Mouse (Mus musculus) hindbrain, postnatal 0 days (tissue): ENCODE results near the gene Filip1l. TPM values are rescaled to one million over a fixed set of nuclear protein-coding genes. Genes with fewer than 3 reads are reported as not detected.

Source experiments
- ATAC-seq: fragments of 200-750 bp; cut with Nextera tagmentation; 2 replicates; pipeline ENCODE4 v1.8.0; 2017; ENCODE audit warnings: mild to moderate bottlenecking, moderate TSS enrichment, moderate library complexity
- DNase-seq: peaks from one replicate; pipeline ENCODE4 v3.0.0-alpha.2; 2015; ENCODE audit warnings: low spot score
- H3K27ac ChIP-seq: fragments of 300-500 bp; sonication (generic); 2 replicates; pipeline ENCODE4 v1.5.1; 2014; ENCODE audit warnings: mild to moderate bottlenecking
- H3K27me3 ChIP-seq: fragments of 300-500 bp; sonication (generic); 2 replicates; pipeline ENCODE4 v1.6.1; 2014; ENCODE audit warnings: low read length, mixed read lengths; ENCODE audit not compliant: insufficient read depth
- H3K36me3 ChIP-seq: fragments of 300-500 bp; sonication (generic); 2 replicates; pipeline ENCODE4 v1.6.1; 2014; ENCODE audit warnings: low read length, mixed read lengths; ENCODE audit not compliant: insufficient read depth
- H3K4me1 ChIP-seq: fragments of 300-500 bp; sonication (generic); 2 replicates; pipeline ENCODE4 v1.6.1; 2014; ENCODE audit warnings: antibody characterized with exemption, low read length, mixed read lengths; ENCODE audit not compliant: insufficient read depth
- H3K4me2 ChIP-seq: fragments of 300-500 bp; sonication (generic); 2 replicates; pipeline ENCODE4 v1.6.1; 2014; ENCODE audit warnings: low read depth, mild to moderate bottlenecking, low read length, moderate library complexity, mixed read lengths
- H3K4me3 ChIP-seq: fragments of 300-500 bp; sonication (generic); 2 replicates; pipeline ENCODE4 v1.5.1; 2014; ENCODE audit warnings: low read length
- H3K9ac ChIP-seq: fragments of 300-500 bp; sonication (generic); replicated peaks from 2 replicates; pipeline ENCODE4 v1.6.1; 2014; ENCODE audit warnings: mild to moderate bottlenecking, low read length, moderate library complexity, mixed read lengths
- H3K9me3 ChIP-seq: fragments of 300-500 bp; sonication (generic); 2 replicates; pipeline ENCODE4 v1.6.1; 2016; ENCODE audit warnings: low read length, mixed read lengths
- CTCF ChIP-seq: IDR thresholded peaks from 2 replicates; pipeline ENCODE4 v1.5.1; 2016; ENCODE audit warnings: antibody characterized with exemption, control low read depth, low read depth
- WGBS: fragments of 180-500 bp; shearing (Covaris S2); extraction: QIAGEN DNeasy Blood & Tissue Kit; methylation state at CpG from one replicate; pipeline ENCODE4 v1.1.7; 2014; 5-methylcytosine and 5-hydroxymethylcytosine counted together
- polyA plus RNA-seq: library from polyadenylated mRNA; unstranded; fragments of >200 nt; fragmentation: Nextera tagmentation; extraction: Ambion mirVana; gene quantifications from 2 replicates; pipeline ENCODE4 v1.2.1, GENCODE M21; 2015
- total RNA-seq: library from RNA; depleted of rRNA; stranded (reverse); fragments of >200 nt; gene quantifications from 2 replicates; pipeline ENCODE4 v1.2.3, GENCODE M21; 2014

Gene Filip1l
- total and polyA plus RNA-seq, 2 experiments from 2014 or later: 1.0 to 1.8 TPM

GRCm38 (mm10) chr16:57431294-57431693, 78.4 kb downstream of the Filip1l start:
- WGBS: 96% methylated on average over 3 of the region's 3 CpGs
- DNase-seq (no peak), ATAC-seq (no peak)
- Histone ChIP-seq H3K4me1 (no peaks in the 10 kb centered on the region), H3K4me3 (no peak overlapping the region), H3K9me3 (no peaks in the 10 kb centered on the region), H3K36me3 (no peaks in the 10 kb centered on the region), H3K9ac (no peak overlapping the region), H3K27me3 (no peaks in the 10 kb centered on the region), H3K4me2 (no peak overlapping the region), H3K27ac (no peak overlapping the region)
- no peak for TF ChIP-seq CTCF

- H3K27me3 ChIP-seq: no peaks in the 10 kb centered on the region
- ATAC-seq (no peak), DNase-seq (no peak)
- no peak overlapping the region for H3K27ac ChIP-seq
- H3K4me3 ChIP-seq: no peak overlapping the region
- H3K9me3 ChIP-seq: no peaks in the 10 kb centered on the region
- TF ChIP-seq CTCF: no peak
- H3K4me2 ChIP-seq: no peak overlapping the region
- WGBS: 85% methylated on average over 4 of the region's 4 CpGs
- no peaks in the 10 kb centered on the region; the same call in none of the 2 replicates for H3K4me1 ChIP-seq
- no peak overlapping the region for H3K9ac ChIP-seq
- H3K36me3 ChIP-seq: no peaks in the 10 kb centered on the region
Measured at GRCm38 (mm10) chr16:57433173-57433572, 80.3 kb downstream of the Filip1l start.

GRCm38 (mm10) chr16:57433671-57434070, 80.8 kb downstream of the Filip1l start:
- no peak overlapping the region for H3K4me3 ChIP-seq
- no peak overlapping the region for H3K4me2 ChIP-seq
- no peak overlapping the region for H3K9ac ChIP-seq
- H3K36me3 ChIP-seq: no peaks in the 10 kb centered on the region
- H3K9me3 ChIP-seq: no peaks in the 10 kb centered on the region
- DNase-seq (no peak), ATAC-seq (no peak)
- H3K27ac ChIP-seq: no peak overlapping the region
- no peak for TF ChIP-seq CTCF
- no peaks in the 10 kb centered on the region; the same call in none of the 2 replicates for H3K4me1 ChIP-seq
- no peaks in the 10 kb centered on the region for H3K27me3 ChIP-seq
- 92% methylated on average over 6 of the region's 6 CpGs for WGBS

GRCm38 (mm10) chr16:57434640-57435039, 81.7 kb downstream of the Filip1l start:
- H3K9me3 ChIP-seq: no peaks in the 10 kb centered on the region
- H3K9ac ChIP-seq: no peak overlapping the region
- H3K4me1 ChIP-seq: no peaks in the 10 kb centered on the region; the same call in none of the 2 replicates
- DNase-seq (no peak), ATAC-seq (no peak)
- no peak for TF ChIP-seq CTCF
- H3K27ac ChIP-seq: no peak overlapping the region
- H3K36me3 ChIP-seq: no peaks in the 10 kb centered on the region
- H3K27me3 ChIP-seq: no peaks in the 10 kb centered on the region
- 83% methylated on average over 3 of the region's 3 CpGs for WGBS
- no peak overlapping the region for H3K4me3 ChIP-seq
- no peak overlapping the region for H3K4me2 ChIP-seq

GRCm38 (mm10) chr16:57437523-57438287, 84.8 kb downstream of the Filip1l start:
- Histone ChIP-seq H3K4me1 (no peaks in the 10 kb centered on the region; the same call in none of the 2 replicates), H3K36me3 (no peaks in the 10 kb centered on the region), H3K9ac (no peak overlapping the region), H3K4me2 (no peak overlapping the region), H3K9me3 (no peaks in the 10 kb centered on the region), H3K27me3 (no peaks in the 10 kb centered on the region), H3K27ac (peak overlapping the region; percentile 42; the same call in 1 of the 2 replicates), H3K4me3 (no peak overlapping the region)
- no peak for TF ChIP-seq CTCF
- no peak for DNase-seq
- peak; percentile 84 for ATAC-seq
- WGBS: 66% methylated on average over 11 of the region's 11 CpGs

- H3K9me3 ChIP-seq: no peaks in the 10 kb centered on the region
- ATAC-seq (peak; percentile 50), DNase-seq (no peak)
- no peaks in the 10 kb centered on the region for H3K27me3 ChIP-seq
- H3K27ac ChIP-seq: no peak overlapping the region
- 59% methylated on average over 5 of the region's 5 CpGs for WGBS
- no peak overlapping the region for H3K9ac ChIP-seq
- H3K4me2 ChIP-seq: no peak overlapping the region
- H3K36me3 ChIP-seq: no peaks in the 10 kb centered on the region
- TF ChIP-seq CTCF: no peak
- no peak overlapping the region for H3K4me3 ChIP-seq
- no peaks in the 10 kb centered on the region; the same call in none of the 2 replicates for H3K4me1 ChIP-seq
Measured at GRCm38 (mm10) chr16:57438288-57438685, 85.4 kb downstream of the Filip1l start.

- Histone ChIP-seq H3K4me2 (no peak overlapping the region), H3K27ac (no peak overlapping the region), H3K9ac (no peak overlapping the region), H3K4me1 (no peaks in the 10 kb centered on the region; the same call in none of the 2 replicates), H3K4me3 (no peak overlapping the region), H3K9me3 (no peaks in the 10 kb centered on the region), H3K36me3 (no peaks in the 10 kb centered on the region), H3K27me3 (no peaks in the 10 kb centered on the region)
- DNase-seq: no peak
- 76% methylated on average over 11 of the region's 11 CpGs for WGBS
- ATAC-seq: no peak
- no peak for TF ChIP-seq CTCF
Measured at GRCm38 (mm10) chr16:57439206-57439605, 86.3 kb downstream of the Filip1l start.
